Comparison of ENCODE assay signal across 8 mouse cellular contexts in the genomic region with DNA sequence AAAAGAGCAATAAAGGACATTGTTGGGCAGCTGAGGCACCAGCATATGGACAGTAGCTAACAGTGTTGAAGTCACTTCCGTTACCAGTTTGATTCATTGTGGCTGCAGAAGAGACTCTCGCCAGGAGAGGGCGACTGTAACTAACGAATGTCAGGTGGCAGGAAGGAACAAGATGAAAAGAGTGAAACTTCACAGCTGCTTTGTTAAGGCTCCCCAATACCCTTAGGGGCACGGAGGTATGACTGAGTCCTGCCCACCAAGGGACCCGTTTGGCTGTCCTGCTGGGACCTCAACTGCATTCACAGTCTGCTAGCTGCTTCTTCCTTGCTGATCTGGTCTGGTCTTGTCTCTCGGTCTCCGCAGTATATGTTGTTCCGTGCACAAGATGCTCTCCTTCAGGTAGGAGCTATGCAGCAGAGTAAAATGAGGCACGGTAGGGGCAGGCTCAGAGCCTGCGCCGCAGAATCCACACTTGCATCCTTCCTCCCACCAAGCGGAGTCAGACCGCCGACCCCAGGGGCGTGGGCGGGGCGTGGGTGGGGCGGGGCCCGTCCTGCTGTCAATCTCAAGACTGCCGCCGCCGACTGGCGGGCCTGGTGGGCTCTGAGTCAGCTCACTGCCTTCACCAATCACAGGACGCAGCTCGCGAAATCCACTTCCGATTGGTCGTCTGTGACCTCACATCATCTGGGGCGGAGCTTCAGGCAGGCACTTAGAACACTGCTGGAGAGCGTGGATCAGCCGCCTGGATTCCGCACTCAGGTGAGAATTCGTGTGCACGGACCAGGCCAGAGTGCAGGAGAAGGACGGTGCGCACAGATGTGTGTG. TPM values are rescaled to one million over a fixed set of nuclear protein-coding genes. Genes with fewer than 3 reads are reported as not detected.
A peak's percentile ranks its signal among the peaks of the same experiment; 100 is the strongest.
DNase-seq lines count a peak whose midpoint lies in the region; ATAC-seq and TF ChIP-seq lines count a peak whose summit lies in the region.

No protein-coding gene starts in this region.

- peaks cover 7% of the 10 kb centered on the region for H3K4me1 ChIP-seq in cortical plate, adult 2 months (ENCODE audit: control insufficient read depth, insufficient read depth, low read length)

- peak overlapping the region; percentile 50 for H3K4me3 ChIP-seq in cortical plate, adult 2 months (ENCODE audit: insufficient read depth, low read length)

- DNase-seq in gastrocnemius, postnatal 10 days = peak; percentile 86
- DNase-seq in left cerebral cortex, postnatal 10 days (ENCODE audit: extremely low spot score in 1 of 2, low spot score in 2 of 2) = peak; percentile 96 to 97
- peak; percentile 96 for DNase-seq in right cerebral cortex, postnatal 25 days
- DNase-seq in urinary bladder, postnatal 4 days (ENCODE audit: low spot score in 2 of 2) = peak; percentile 91 to 92

- intact Hi-C loops in left cerebral cortex, postnatal 10 days (cut with DNase I) = no loop called here

- peak; percentile 95 for TF ChIP-seq POLR2A in cortical plate, adult 2 months (IDR thresholded peaks at IDR 0.05; ENCODE audit: extremely low read depth, insufficient read depth, low read length)

- ATAC-seq in activated CD4-positive, CD25-positive, alpha-beta regulatory T cell, adult 4 months = peak; percentile 95
- peak; percentile 95 for ATAC-seq in inflammation-experienced regulatory T-cells, adult 6 months
- ATAC-seq in megakaryocyte-erythroid progenitor cell, adult 5-6 weeks (replicated peaks; ENCODE audit: low FRiP score, low TSS enrichment, poor library complexity, severe bottlenecking) = peak; percentile 98

- peak; percentile 88 for TF ChIP-seq CTCF in cortical plate, adult 2 months (IDR thresholded peaks at IDR 0.05; ENCODE audit: extremely low read depth, insufficient read depth, low read length)

- peak overlapping the region; percentile 58 for H3K27ac ChIP-seq in cortical plate, adult 2 months (ENCODE audit: insufficient read depth, low read length)

RNA-seq across cellular contexts. Expression of gene Dhcr7, which starts 6.8 kb away (rescaled TPM):
- 10 to 100 TPM; 42.4 to 42.9 TPM for polyA plus RNA-seq in activated CD4-positive, CD25-positive, alpha-beta regulatory T cell, adult 4 months (2017; shearing (Covaris generic))
- polyA plus RNA-seq in cortical plate, adult 2 months (2012; rRNA removed) = 62.6 and 64.5 TPM in 2 replicates
- 10 to 100 TPM; 11.0 to 12.0 TPM for total RNA-seq in gastrocnemius, postnatal 10 days (2021)
- 10 to 100 TPM; 37.5 to 57.8 (median 41.0) TPM for polyA plus RNA-seq in inflammation-experienced regulatory T-cells, adult 6 months (2017; shearing (Covaris generic))
- 10 to 100 TPM; 79.5 to 85.8 TPM for total RNA-seq in left cerebral cortex, postnatal 10 days (2021)
- 26.0 and 42.8 TPM in 2 replicates for total RNA-seq in megakaryocyte-erythroid progenitor cell, adult 5-6 weeks (2014; fragmentation: Nextera tagmentation)
- 6.2 and 9.4 TPM in 2 replicates for total RNA-seq in megakaryocyte-erythroid progenitor cell, adult 5-6 weeks (2017)

RNA-seq across cellular contexts. Expression of gene Nadsyn1, which starts 7.1 kb away (rescaled TPM):
- 10 to 100 TPM; 13.7 to 16.0 TPM for polyA plus RNA-seq in activated CD4-positive, CD25-positive, alpha-beta regulatory T cell, adult 4 months (2017; shearing (Covaris generic))
- polyA plus RNA-seq in cortical plate, adult 2 months (2012; rRNA removed) = 8.8 and 10.6 TPM in 2 replicates
- total RNA-seq in gastrocnemius, postnatal 10 days (2021) = 1 to 10 TPM; 3.2 to 3.6 TPM
- polyA plus RNA-seq in inflammation-experienced regulatory T-cells, adult 6 months (2017; shearing (Covaris generic)) = 10 to 100 TPM; 15.0 to 20.2 (median 20.2) TPM
- total RNA-seq in left cerebral cortex, postnatal 10 days (2021) = 1 to 10 TPM; 4.3 to 5.2 TPM
- 9.1 and 11.3 TPM in 2 replicates for total RNA-seq in megakaryocyte-erythroid progenitor cell, adult 5-6 weeks (2014; fragmentation: Nextera tagmentation)
- 8.0 and 31.7 TPM in 2 replicates for total RNA-seq in megakaryocyte-erythroid progenitor cell, adult 5-6 weeks (2017)

RNA-seq across cellular contexts. Expression of gene Gm498, which starts 36.9 kb away (rescaled TPM):
- under 1 TPM in 1 of 2 experiments, not detected in 1; 0.48 TPM for polyA plus RNA-seq in activated CD4-positive, CD25-positive, alpha-beta regulatory T cell, adult 4 months (2017; shearing (Covaris generic))
- polyA plus RNA-seq in cortical plate, adult 2 months (2012; rRNA removed) = not detected in 2 replicates
- total RNA-seq in gastrocnemius, postnatal 10 days (2021) = not detected
- not detected for polyA plus RNA-seq in inflammation-experienced regulatory T-cells, adult 6 months (2017; shearing (Covaris generic))
- total RNA-seq in left cerebral cortex, postnatal 10 days (2021) = not detected
- not detected in 2 replicates for total RNA-seq in megakaryocyte-erythroid progenitor cell, adult 5-6 weeks (2014; fragmentation: Nextera tagmentation)
- total RNA-seq in megakaryocyte-erythroid progenitor cell, adult 5-6 weeks (2017) = not detected in 2 replicates

RNA-seq across cellular contexts. Expression of gene Mrgpre, which starts 45.4 kb away (rescaled TPM):
- 1 to 10 TPM; 4.8 to 4.9 TPM for polyA plus RNA-seq in activated CD4-positive, CD25-positive, alpha-beta regulatory T cell, adult 4 months (2017; shearing (Covaris generic))
- 5.3 and 5.7 TPM in 2 replicates for polyA plus RNA-seq in cortical plate, adult 2 months (2012; rRNA removed)
- 1 to 10 TPM; 1.2 to 1.5 TPM for total RNA-seq in gastrocnemius, postnatal 10 days (2021)
- polyA plus RNA-seq in inflammation-experienced regulatory T-cells, adult 6 months (2017; shearing (Covaris generic)) = 1 to 10 TPM; 3.9 to 6.4 (median 4.2) TPM
- 10 to 100 TPM; 11.8 to 12.3 TPM for total RNA-seq in left cerebral cortex, postnatal 10 days (2021)
- total RNA-seq in megakaryocyte-erythroid progenitor cell, adult 5-6 weeks (2014; fragmentation: Nextera tagmentation) = 0.37 TPM in 1 of 2 replicates, not detected in the other
- total RNA-seq in megakaryocyte-erythroid progenitor cell, adult 5-6 weeks (2017) = 0.19 and 0.27 TPM in 2 replicates

Comparison
In these comparisons a context has a peak if more than half of its experiments do, and no peak if none do; other contexts are left out.
1. Peak in every context shown above with its lines: DNase-seq, ATAC-seq, H3K4me3 ChIP-seq and H3K27ac ChIP-seq.